Mouse (Mus musculus): ENCODE measurements around the gene Gfy.

DNA sequence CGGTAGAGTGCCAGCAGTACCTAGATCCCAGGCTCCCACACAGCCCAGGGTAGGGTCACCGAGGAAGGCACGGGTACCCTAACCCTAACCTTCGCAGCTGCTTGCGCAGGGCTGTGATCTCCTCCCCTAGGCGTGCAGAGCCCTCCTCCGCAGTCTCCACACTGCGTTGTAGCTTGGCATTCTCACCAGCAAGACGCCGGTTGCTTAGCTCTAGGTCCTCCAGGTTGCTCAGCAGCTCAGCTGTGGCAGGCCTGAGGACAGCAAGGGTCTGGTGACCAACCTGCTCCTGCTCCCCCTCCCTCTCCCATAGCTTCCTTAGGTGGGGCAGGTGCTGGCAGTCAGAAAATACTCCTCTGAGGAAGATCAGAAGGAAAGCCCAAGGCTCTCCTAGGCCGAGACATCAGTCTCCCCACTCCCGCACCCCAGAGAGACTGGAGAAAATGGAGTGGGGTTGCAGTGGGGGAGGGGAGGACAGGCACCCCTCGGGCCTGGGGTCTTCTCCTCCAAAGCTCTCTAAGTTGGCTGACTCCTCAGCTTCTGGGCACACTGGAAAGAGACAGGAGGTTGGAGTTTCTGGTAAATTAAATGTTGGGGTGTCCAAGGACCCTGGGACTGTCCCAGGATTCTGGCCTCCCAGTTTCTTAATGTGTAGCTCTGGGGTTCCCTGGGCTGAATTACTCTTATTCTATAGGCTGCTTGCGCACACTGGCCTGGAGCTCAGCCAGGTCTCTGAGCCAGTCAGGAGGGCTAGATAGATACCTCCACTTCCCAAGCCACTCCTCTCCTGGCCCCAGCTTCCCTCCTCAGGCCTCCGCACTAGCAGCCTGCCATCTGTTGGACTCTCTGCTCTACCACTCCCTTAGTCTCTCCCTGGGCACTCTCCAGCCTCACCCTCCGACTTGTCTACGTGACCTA lies 14.8 kb upstream of the Gfy start:
- TF ChIP-seq CTCF (IDR thresholded peaks at IDR 0.05; ENCODE audit: borderline replicate concordance, insufficient read depth, low read length) (no peak), POLR2A (IDR thresholded peaks at IDR 0.05; ENCODE audit: low read depth, low read length) (no peak)
